Mouse (Mus musculus) liver, adult 2 months (tissue): ENCODE results near the gene Ptpn6. TPM values are rescaled to one million over a fixed set of nuclear protein-coding genes. Genes with fewer than 3 reads are reported as not detected.

ENCODE experiments used
- DNase-seq: peaks from one replicate; pipeline ENCODE4 v3.0.0-alpha.2; 2011; ENCODE audit warnings: low read depth, low spot score; ENCODE audit errors: extremely low read depth
- H3K27ac ChIP-seq: fragments of 200-500 bp; replicated peaks from 2 replicates; pipeline ENCODE4 v1.5.1; 2012; ENCODE audit warnings: low read depth, mild to moderate bottlenecking, control low read depth, inconsistent platforms, low read length; ENCODE audit not compliant: insufficient read depth
- H3K27me3 ChIP-seq: fragments of 200-500 bp; 2 replicates; pipeline ENCODE4 v1.6.1; 2012; ENCODE audit warnings: mild to moderate bottlenecking, moderate library complexity, low read length, inconsistent platforms; ENCODE audit not compliant: control insufficient read depth, insufficient read depth
- H3K36me3 ChIP-seq: fragments of 200-500 bp; 2 replicates; pipeline ENCODE4 v1.6.1; 2012; ENCODE audit warnings: low read length, inconsistent platforms; ENCODE audit not compliant: control insufficient read depth, insufficient read depth
- H3K4me1 ChIP-seq: fragments of 200-500 bp; 2 replicates; pipeline ENCODE4 v1.6.1; 2011; ENCODE audit warnings: low read length; ENCODE audit not compliant: control insufficient read depth, insufficient read depth
- H3K4me3 ChIP-seq: fragments of 200-500 bp; 2 replicates; pipeline ENCODE4 v1.5.1; 2011; ENCODE audit warnings: low read depth, mild to moderate bottlenecking, control low read depth, low read length, moderate library complexity; ENCODE audit not compliant: insufficient read depth
- H3K79me2 ChIP-seq: fragments of 200-500 bp; 2 replicates; pipeline ENCODE4 v1.6.1; 2012; ENCODE audit warnings: inconsistent platforms, mild to moderate bottlenecking, low read length, moderate library complexity; ENCODE audit not compliant: control insufficient read depth, insufficient read depth
- H3K9ac ChIP-seq: fragments of 200-500 bp; 2 replicates; pipeline ENCODE4 v1.6.1; 2012; ENCODE audit warnings: low read depth, mild to moderate bottlenecking, control low read depth, inconsistent platforms, low read length
- CTCF ChIP-seq: fragments of 200-500 bp; IDR thresholded peaks from 2 replicates; pipeline ENCODE4 v1.5.1; 2011; ENCODE audit warnings: low read depth, low read length, control low read depth
- POLR2A ChIP-seq: fragments of 200-500 bp; IDR thresholded peaks from 2 replicates; pipeline ENCODE4 v1.6.1; 2011; ENCODE audit warnings: low read length, control low read depth; ENCODE audit not compliant: insufficient read depth; ENCODE audit errors: extremely low read depth
- WGBS: fragments of 180-500 bp; shearing (Covaris S2); methylation state at CpG from one replicate; pipeline ENCODE4 v1.1.7; 2018; 5-methylcytosine and 5-hydroxymethylcytosine counted together
- polyA plus RNA-seq: library from polyadenylated mRNA; depleted of rRNA; stranded (reverse); fragments of >200 nt; gene quantifications from 2 replicates; pipeline ENCODE4 v1.2.3, GENCODE M21; 2012
- total RNA-seq: library from RNA; depleted of rRNA; stranded (reverse); fragments of >200 nt; gene quantifications from 2 replicates; pipeline ENCODE4 v1.2.3, GENCODE M21; 2014

Gene Ptpn6
- total and polyA plus RNA-seq, 2 experiments = 17.8 to 19.7 TPM

- Histone ChIP-seq H3K4me3 (peak within 1 kb of the TSS; percentile 99), H3K36me3 (peaks cover 15% of the 10 kb centered on the region), H3K27ac (peak within 1 kb of the TSS; percentile 89), H3K4me1 (peaks cover 20% of the 10 kb centered on the region), H3K9ac (peak within 1 kb of the TSS; percentile 93), H3K27me3 (no peaks in the 10 kb centered on the region), H3K79me2 (peaks cover 38% of the 10 kb centered on the region; the same call in 1 of the 2 replicates)
- DNase-seq = peak; percentile 91
- TF ChIP-seq CTCF = no peak
- peak; percentile 56 for TF ChIP-seq POLR2A
- under 1% methylated on average over 76 of the region's 76 CpGs for WGBS
These were observed 26.4 kb downstream of the Ptpn6 start, which contains the start of the genes Emg1 and Phb2 for GRCm38 (mm10) chr6:124711824-124712782. Gene Emg1 (minus strand): TSS chr6:124712178. Gene Phb2 (plus strand): TSS chr6:124712336.

GRCm38 (mm10) chr6:124708289-124708889 is 30.1 kb downstream of the Ptpn6 start:
- WGBS = 44% methylated on average over 10 of the region's 10 CpGs
- peak; percentile 73 for DNase-seq
- H3K4me1 ChIP-seq = peaks cover 16% of the 10 kb centered on the region
- no peak for TF ChIP-seq POLR2A
- no peak for TF ChIP-seq CTCF
- peaks cover 32% of the 10 kb centered on the region; the same call in 1 of the 2 replicates for H3K79me2 ChIP-seq
- no peaks in the 10 kb centered on the region for H3K27me3 ChIP-seq
- H3K9ac ChIP-seq = no peak overlapping the region
- no peak overlapping the region for H3K27ac ChIP-seq
- H3K36me3 ChIP-seq = peaks cover 16% of the 10 kb centered on the region
- H3K4me3 ChIP-seq = no peak overlapping the region

GRCm38 (mm10) chr6:124706061-124706627 is 32.4 kb downstream of the Ptpn6 start:
- DNase-seq = no peak
- Histone ChIP-seq H3K36me3 (peaks cover 22% of the 10 kb centered on the region), H3K9ac (no peak overlapping the region), H3K27ac (no peak overlapping the region), H3K27me3 (no peaks in the 10 kb centered on the region), H3K4me3 (no peak overlapping the region), H3K4me1 (peaks cover 15% of the 10 kb centered on the region), H3K79me2 (peaks cover 17% of the 10 kb centered on the region; the same call in 1 of the 2 replicates)
- TF ChIP-seq CTCF = no peak
- TF ChIP-seq POLR2A = no peak
- WGBS = 63% methylated on average over 5 of the region's 5 CpGs

GRCm38 (mm10) chr6:124704417-124704816 is 34.1 kb downstream of the Ptpn6 start:
- Histone ChIP-seq H3K36me3 (peaks cover 27% of the 10 kb centered on the region), H3K4me1 (peaks cover 27% of the 10 kb centered on the region), H3K27me3 (no peaks in the 10 kb centered on the region), H3K4me3 (no peak overlapping the region), H3K9ac (no peak overlapping the region), H3K27ac (no peak overlapping the region), H3K79me2 (peaks cover 12% of the 10 kb centered on the region; the same call in 1 of the 2 replicates)
- DNase-seq = no peak
- WGBS = 93% methylated on average over 2 of the region's 2 CpGs
- no peak for TF ChIP-seq POLR2A
- no peak for TF ChIP-seq CTCF

GRCm38 (mm10) chr6:124703789-124704188 is 34.7 kb downstream of the Ptpn6 start:
- Histone ChIP-seq H3K27ac (no peak overlapping the region), H3K4me3 (no peak overlapping the region), H3K4me1 (peaks cover 29% of the 10 kb centered on the region), H3K27me3 (no peaks in the 10 kb centered on the region), H3K79me2 (peaks cover 9% of the 10 kb centered on the region; the same call in 1 of the 2 replicates), H3K9ac (no peak overlapping the region), H3K36me3 (peaks cover 29% of the 10 kb centered on the region)
- 59% methylated on average over 7 of the region's 7 CpGs for WGBS
- DNase-seq = no peak
- TF ChIP-seq POLR2A (no peak), CTCF (no peak)
